Mouse (Mus musculus): ENCODE data around the gene Sh2d5. TPM values are rescaled to one million over a fixed set of nuclear protein-coding genes. Genes with fewer than 3 reads are reported as not detected.

The Sh2d5 gene
- polyA plus RNA-seq (2012; rRNA removed; ENCODE audit: low replicate concordance), result 0.29 and 0.48 TPM in 2 replicates

GRCm38 (mm10) chr4:138250088-138250960 lies at the start of gene Sh2d5, which contains the start of gene Kif17:
Gene Sh2d5, plus strand, starts transcription at chr4:138250403.
Gene Kif17, plus strand, starts transcription at chr4:138250435.

DNA sequence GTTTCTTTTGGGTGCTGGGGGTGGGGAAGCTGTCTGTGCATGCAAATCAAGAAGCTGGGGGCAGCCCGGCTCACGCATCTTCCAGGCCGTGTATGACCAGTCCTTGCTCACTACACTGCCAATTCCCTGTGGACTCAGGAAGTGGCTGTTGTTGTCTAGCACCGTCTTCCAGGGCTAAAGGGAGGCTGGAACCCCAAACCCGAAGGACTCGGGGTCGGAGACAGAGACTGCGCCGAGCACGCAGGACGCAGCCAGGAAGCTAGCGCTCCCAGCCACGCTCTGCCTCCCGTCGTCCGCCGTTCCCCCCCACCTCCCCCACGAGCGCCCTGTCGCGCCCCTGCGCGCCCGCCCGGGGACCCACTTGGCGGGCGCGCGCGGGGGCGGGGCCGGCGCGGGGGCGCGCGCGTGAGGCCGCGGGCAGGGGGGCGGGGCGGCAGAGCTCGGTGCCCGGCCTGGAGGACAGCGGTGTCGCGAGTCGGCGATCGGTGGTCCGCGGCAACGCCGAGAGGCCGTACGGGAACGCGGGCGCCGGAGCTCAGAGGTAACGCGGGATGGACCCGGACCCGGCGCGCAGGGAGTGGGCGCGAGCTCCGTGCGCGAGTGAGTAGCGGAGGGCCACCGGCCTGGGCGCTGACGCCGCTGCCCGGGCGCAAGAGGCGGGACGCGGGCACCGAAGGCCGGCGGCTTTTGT lies 33.9 kb upstream of the Sh2d5 start, which contains the start of gene Hp1bp3:
Gene Hp1bp3, plus strand, starts transcription at position 97 of the 691 bp plus-strand sequence.

GRCm38 (mm10) chr4:138304340-138305104 lies 54.3 kb downstream of the Sh2d5 start, which contains the start of gene Ddost:
Gene Ddost, plus strand, starts transcription at chr4:138304730.

Other genes starting within 250 kb of the Sh2d5 start
- gene Hp1bp3, start 34.1 kb upstream of the Sh2d5 start, polyA plus RNA-seq (2012; rRNA removed; ENCODE audit: low replicate concordance), result 55.8 and 89.3 TPM in 2 replicates
- gene Kif17, start within 50 bp of the Sh2d5 start, polyA plus RNA-seq (2012; rRNA removed; ENCODE audit: low replicate concordance), result 0.85 and 1.7 TPM in 2 replicates
- 160 and 305 TPM in 2 replicates for gene Ddost, start 54.3 kb downstream of the Sh2d5 start, polyA plus RNA-seq (2012; rRNA removed; ENCODE audit: low replicate concordance)
- 145 and 249 TPM in 2 replicates for gene Pink1, start 75.9 kb downstream of the Sh2d5 start, polyA plus RNA-seq (2012; rRNA removed; ENCODE audit: low replicate concordance)
- gene Cda, start 117.6 kb downstream of the Sh2d5 start, polyA plus RNA-seq (2012; rRNA removed; ENCODE audit: low replicate concordance), result 4.3 and 5.6 TPM in 2 replicates
- 0.04 TPM in 1 of 2 replicates, not detected in the other for gene Fam43b, start 146.1 kb downstream of the Sh2d5 start, polyA plus RNA-seq (2012; rRNA removed; ENCODE audit: low replicate concordance)
- gene Mul1, start 184.3 kb downstream of the Sh2d5 start, polyA plus RNA-seq (2012; rRNA removed; ENCODE audit: low replicate concordance), result 19.9 and 22.4 TPM in 2 replicates
- 3.9 and 10.8 TPM in 2 replicates for gene Camk2n1, start 203.9 kb downstream of the Sh2d5 start, polyA plus RNA-seq (2012; rRNA removed; ENCODE audit: low replicate concordance)